Mouse (Mus musculus): ENCODE data around the gene Sp3. TPM values are rescaled to one million over a fixed set of nuclear protein-coding genes. Genes with fewer than 3 reads are reported as not detected.

The Sp3 gene
- polyA plus RNA-seq (2012; fragmentation: generic; extraction: Trizol), result 8.8 TPM
- long read RNA-seq, experiment 1, partial matches to known transcripts, result 1 of 8 reads
- long read RNA-seq, experiment 1, other reads (novel, unspliced or antisense), result 3 of 8 reads
- long read RNA-seq, experiment 2, full-length matches to known transcripts, result 92 of 134 reads
- long read RNA-seq, experiment 2, partial matches to known transcripts, result 32 of 134 reads
- long read RNA-seq, experiment 2, other reads (novel, unspliced or antisense), result 10 of 134 reads

DNA sequence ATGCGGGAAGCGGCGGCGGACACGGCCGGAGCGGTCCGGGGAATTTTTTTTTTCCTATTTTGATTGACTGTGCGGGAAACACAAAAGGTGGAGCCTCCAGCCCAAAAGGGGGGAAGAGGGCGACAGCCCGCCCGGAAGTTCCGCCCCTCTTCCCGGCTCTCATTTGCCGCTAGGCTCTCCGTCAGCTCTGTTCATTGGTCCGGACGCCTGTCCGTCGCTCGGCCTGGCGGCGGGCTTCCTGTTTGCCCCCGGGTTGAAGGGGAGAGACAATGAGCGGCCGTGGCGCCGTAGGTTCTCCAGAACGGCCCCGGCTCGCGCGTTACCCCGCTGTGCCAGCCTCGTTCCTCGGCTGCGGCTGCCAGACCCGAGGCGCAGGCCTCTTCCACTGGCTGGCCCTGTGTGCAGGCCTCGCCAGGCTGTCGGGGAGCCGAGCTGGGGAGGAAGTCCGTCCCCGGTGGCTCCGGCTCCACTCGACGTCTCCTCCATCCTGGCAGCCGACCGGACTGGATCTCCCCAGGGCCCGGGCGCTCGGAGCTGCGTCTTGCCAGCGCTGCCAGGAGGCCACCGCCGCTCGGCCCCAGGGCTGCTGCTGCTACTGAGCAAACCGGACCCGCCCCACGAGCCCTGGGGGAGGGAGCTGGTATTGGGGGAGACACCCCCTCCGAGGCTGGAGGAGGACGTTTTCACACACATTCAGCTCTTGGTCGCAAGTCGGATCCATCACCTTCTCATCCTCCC, at the start of gene Sp3:
Gene Sp3 (minus strand): TSS at position 110 of the 738 bp plus-strand sequence.
- H3ac ChIP-seq (ENCODE audit: control insufficient read depth, insufficient read length, low read depth), result peak within 1 kb of the TSS; percentile 100
- H3K36me3 ChIP-seq (ENCODE audit: control insufficient read depth, insufficient read depth), result peaks cover 12% of the 10 kb centered on the region
- H3K27me3 ChIP-seq (ENCODE audit: control insufficient read depth, insufficient read depth, insufficient read length), result no peaks in the 10 kb centered on the region
- peak within 1 kb of the TSS; percentile 94 for H3K4me3 ChIP-seq (ENCODE audit: insufficient read depth, poor library complexity, severe bottlenecking)
- H3K79me3 ChIP-seq (ENCODE audit: low read depth), result peaks cover 30% of the 10 kb centered on the region
- TF ChIP-seq MAX (IDR thresholded peaks at IDR 0.05) (peak; percentile 21), CTCF (IDR thresholded peaks at IDR 0.05; ENCODE audit: control insufficient read depth, insufficient read depth, insufficient read length) (no peak)
- H3K79me2 ChIP-seq (ENCODE audit: control insufficient read depth, insufficient read depth), result peaks cover 45% of the 10 kb centered on the region

DNA sequence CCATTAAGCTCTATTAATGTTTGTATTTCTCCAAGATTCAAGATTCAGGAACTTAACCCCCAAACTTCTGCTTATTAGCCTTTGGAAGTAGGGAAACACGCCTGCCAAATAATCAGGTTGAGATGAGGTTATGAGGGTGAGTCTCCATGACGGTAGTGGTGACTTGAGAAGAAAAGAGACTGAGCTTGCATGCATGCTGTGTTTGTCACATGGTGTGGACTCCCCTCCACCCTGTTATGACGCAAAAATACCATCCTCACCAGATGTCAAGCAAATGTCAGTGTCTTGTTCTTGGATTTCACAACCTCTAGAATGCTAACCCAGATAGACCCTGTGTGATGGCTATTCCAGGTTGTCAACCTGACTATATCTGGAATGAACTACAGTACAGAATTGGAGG, 49.6 kb upstream of the Sp3 start:
- Histone ChIP-seq H3K79me2 (ENCODE audit: control insufficient read depth, insufficient read depth) (no peaks in the 10 kb centered on the region), H3K79me3 (ENCODE audit: low read depth) (no peaks in the 10 kb centered on the region), H3K27me3 (ENCODE audit: control insufficient read depth, insufficient read depth, insufficient read length) (no peaks in the 10 kb centered on the region), H3K36me3 (ENCODE audit: control insufficient read depth, insufficient read depth) (no peaks in the 10 kb centered on the region), H3ac (ENCODE audit: control insufficient read depth, insufficient read length, low read depth) (no peak overlapping the region), H3K4me3 (ENCODE audit: insufficient read depth, poor library complexity, severe bottlenecking) (no peak overlapping the region)
- TF ChIP-seq MAX (IDR thresholded peaks at IDR 0.05) (no peak), MYOG (IDR thresholded peaks at IDR 0.05; ENCODE audit: control insufficient read depth, extremely low read depth, insufficient read length) (no peak), FOSL1 (IDR thresholded peaks at IDR 0.05; ENCODE audit: insufficient read depth, low read length, poor library complexity, severe bottlenecking) (no peak)

DNA sequence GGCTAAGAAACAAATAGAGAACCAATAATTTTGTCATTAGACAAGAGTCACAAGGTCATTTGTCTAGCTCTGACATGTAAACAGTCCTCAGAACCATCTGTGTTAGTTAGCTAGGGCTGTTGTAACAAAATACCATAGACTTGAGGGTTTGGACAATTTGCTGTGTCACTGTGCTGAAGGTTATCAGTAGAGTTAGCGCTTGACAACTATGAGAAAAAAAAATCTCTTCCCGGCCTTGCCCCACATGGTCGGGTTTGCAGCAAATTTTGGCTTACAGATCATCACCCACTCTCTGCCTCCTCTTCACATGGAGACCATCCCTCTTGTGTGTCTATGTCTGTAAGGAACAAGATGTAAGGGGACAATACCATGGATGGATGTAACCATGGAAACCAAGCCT, 47.8 kb upstream of the Sp3 start:
- no peak for TF ChIP-seq USF1 (IDR thresholded peaks at IDR 0.05; ENCODE audit: low read depth)
- Histone ChIP-seq H3K79me2 (ENCODE audit: control insufficient read depth, insufficient read depth) (no peaks in the 10 kb centered on the region), H3K36me3 (ENCODE audit: control insufficient read depth, insufficient read depth) (no peaks in the 10 kb centered on the region), H3K27me3 (ENCODE audit: control insufficient read depth, insufficient read depth, insufficient read length) (no peaks in the 10 kb centered on the region), H3K4me3 (ENCODE audit: insufficient read depth, poor library complexity, severe bottlenecking) (no peak overlapping the region), H3ac (ENCODE audit: control insufficient read depth, insufficient read length, low read depth) (no peak overlapping the region), H3K79me3 (ENCODE audit: low read depth) (no peaks in the 10 kb centered on the region)

DNA sequence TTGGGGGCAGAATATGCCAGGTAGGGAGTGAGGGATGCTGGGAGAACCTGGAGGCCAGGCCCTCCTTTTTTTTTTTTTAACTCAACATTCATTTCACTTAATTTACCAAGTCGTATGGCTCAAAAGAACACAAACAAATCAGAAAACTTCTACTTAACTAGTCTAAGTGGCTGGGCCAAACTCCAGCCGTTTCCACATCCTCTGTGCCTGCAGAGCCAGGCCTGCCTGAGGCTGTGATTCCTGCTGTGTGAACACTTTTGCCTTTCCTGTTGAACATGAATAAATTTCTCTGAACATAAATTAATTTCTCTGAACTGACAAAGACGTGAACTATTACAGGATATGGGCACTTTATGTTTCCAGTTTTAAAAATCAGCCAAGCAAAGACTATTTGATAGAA, 46.9 kb upstream of the Sp3 start:
- H3K36me3 ChIP-seq (ENCODE audit: control insufficient read depth, insufficient read depth), result no peaks in the 10 kb centered on the region
- no peaks in the 10 kb centered on the region for H3K79me2 ChIP-seq (ENCODE audit: control insufficient read depth, insufficient read depth)
- no peak overlapping the region for H3ac ChIP-seq (ENCODE audit: control insufficient read depth, insufficient read length, low read depth)
- TF ChIP-seq CEBPB (IDR thresholded peaks at IDR 0.05; ENCODE audit: low read depth), result no peak
- no peak for TF ChIP-seq USF1 (IDR thresholded peaks at IDR 0.05; ENCODE audit: low read depth)
- no peak for TF ChIP-seq MYOG (IDR thresholded peaks at IDR 0.05; ENCODE audit: control insufficient read depth, extremely low read depth, insufficient read length)
- no peak for TF ChIP-seq MYOD1 (IDR thresholded peaks at IDR 0.05; ENCODE audit: control insufficient read depth, insufficient read length, low read depth)
- no peak for TF ChIP-seq CTCF (IDR thresholded peaks at IDR 0.05; ENCODE audit: control insufficient read depth, insufficient read depth, insufficient read length)
- TF ChIP-seq MAX (IDR thresholded peaks at IDR 0.05), result no peak
- H3K27me3 ChIP-seq (ENCODE audit: control insufficient read depth, insufficient read depth, insufficient read length), result no peaks in the 10 kb centered on the region
- H3K79me3 ChIP-seq (ENCODE audit: low read depth), result no peaks in the 10 kb centered on the region
- no peak overlapping the region for H3K4me3 ChIP-seq (ENCODE audit: insufficient read depth, poor library complexity, severe bottlenecking)

DNA sequence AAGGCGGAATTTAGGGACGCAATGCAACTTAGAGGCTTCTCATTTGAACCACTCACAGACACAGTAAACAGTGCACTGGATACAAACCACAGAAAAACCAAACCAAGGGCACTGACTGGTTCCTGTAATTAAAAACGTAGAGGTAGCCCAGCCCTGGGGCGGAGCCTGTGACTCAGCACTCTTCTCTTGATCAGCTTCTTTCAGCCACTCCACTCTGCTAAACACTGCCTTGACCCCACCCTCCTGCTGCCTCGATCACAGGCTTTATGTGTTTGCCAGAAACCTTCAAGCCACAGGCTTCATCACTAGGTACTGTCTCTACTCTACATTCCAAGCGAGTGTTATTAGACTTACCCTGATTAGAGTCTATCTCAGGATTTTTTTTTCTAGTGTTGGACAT, 43.6 kb upstream of the Sp3 start:
- Histone ChIP-seq H3K79me3 (ENCODE audit: low read depth) (no peaks in the 10 kb centered on the region), H3K4me3 (ENCODE audit: insufficient read depth, poor library complexity, severe bottlenecking) (no peak overlapping the region), H3K79me2 (ENCODE audit: control insufficient read depth, insufficient read depth) (no peaks in the 10 kb centered on the region), H3K36me3 (ENCODE audit: control insufficient read depth, insufficient read depth) (no peaks in the 10 kb centered on the region), H3K27me3 (ENCODE audit: control insufficient read depth, insufficient read depth, insufficient read length) (no peaks in the 10 kb centered on the region), H3ac (ENCODE audit: control insufficient read depth, insufficient read length, low read depth) (no peak overlapping the region)
- TF ChIP-seq FOSL1 (IDR thresholded peaks at IDR 0.05; ENCODE audit: insufficient read depth, low read length, poor library complexity, severe bottlenecking) (no peak), CEBPB (IDR thresholded peaks at IDR 0.05; ENCODE audit: low read depth) (no peak), CTCF (IDR thresholded peaks at IDR 0.05; ENCODE audit: control insufficient read depth, insufficient read depth, insufficient read length) (no peak), MAX (IDR thresholded peaks at IDR 0.05) (no peak), MYOG (IDR thresholded peaks at IDR 0.05; ENCODE audit: control insufficient read depth, extremely low read depth, insufficient read length) (no peak), MYOD1 (IDR thresholded peaks at IDR 0.05; ENCODE audit: control insufficient read depth, insufficient read length, low read depth) (no peak), USF1 (IDR thresholded peaks at IDR 0.05; ENCODE audit: low read depth) (no peak)

DNA sequence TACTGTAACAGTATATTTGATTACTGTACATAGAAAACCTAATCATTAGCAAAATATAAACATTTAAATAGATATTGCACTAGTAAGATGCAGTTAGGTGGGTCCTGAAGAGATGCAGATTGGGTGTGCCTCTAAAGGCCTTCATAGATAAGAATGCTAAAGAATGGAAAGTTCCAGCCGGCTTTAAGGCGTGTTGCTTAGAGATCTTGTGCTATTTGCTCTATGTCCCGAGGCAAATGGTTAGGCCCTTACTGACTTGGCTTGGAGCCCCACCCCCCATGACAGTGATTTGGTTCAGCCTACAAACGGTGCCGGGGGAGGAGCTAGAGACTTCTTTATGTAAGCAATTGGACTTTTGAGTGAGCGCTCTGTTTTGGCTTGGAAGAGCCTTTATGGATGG, 40.8 kb upstream of the Sp3 start:
- Histone ChIP-seq H3K79me2 (ENCODE audit: control insufficient read depth, insufficient read depth) (no peaks in the 10 kb centered on the region), H3K27me3 (ENCODE audit: control insufficient read depth, insufficient read depth, insufficient read length) (no peaks in the 10 kb centered on the region), H3K79me3 (ENCODE audit: low read depth) (no peaks in the 10 kb centered on the region), H3K36me3 (ENCODE audit: control insufficient read depth, insufficient read depth) (no peaks in the 10 kb centered on the region), H3K4me3 (ENCODE audit: insufficient read depth, poor library complexity, severe bottlenecking) (no peak overlapping the region), H3ac (ENCODE audit: control insufficient read depth, insufficient read length, low read depth) (no peak overlapping the region)
- no peak for TF ChIP-seq CTCF (IDR thresholded peaks at IDR 0.05; ENCODE audit: control insufficient read depth, insufficient read depth, insufficient read length)
- no peak for TF ChIP-seq MYOG (IDR thresholded peaks at IDR 0.05; ENCODE audit: control insufficient read depth, extremely low read depth, insufficient read length)
- no peak for TF ChIP-seq FOSL1 (IDR thresholded peaks at IDR 0.05; ENCODE audit: insufficient read depth, low read length, poor library complexity, severe bottlenecking)
- TF ChIP-seq USF1 (IDR thresholded peaks at IDR 0.05; ENCODE audit: low read depth), result no peak
- TF ChIP-seq CEBPB (IDR thresholded peaks at IDR 0.05; ENCODE audit: low read depth), result no peak
- TF ChIP-seq MAX (IDR thresholded peaks at IDR 0.05), result no peak
- TF ChIP-seq MYOD1 (IDR thresholded peaks at IDR 0.05; ENCODE audit: control insufficient read depth, insufficient read length, low read depth), result no peak

Data from C2C12 (cell line).